Mouse (Mus musculus) limb, embryonic 12.5 days (tissue): ENCODE data around the gene Tubd1. TPM values are rescaled to one million over a fixed set of nuclear protein-coding genes. Genes with fewer than 3 reads are reported as not detected.

ENCODE experiments used
- ATAC-seq: fragments of 200-750 bp; cut with Nextera tagmentation; 2 replicates; pipeline ENCODE4 v1.8.0; 2017; ENCODE audit warnings: low read depth, moderate TSS enrichment; ENCODE audit not compliant: insufficient number of reproducible peaks, insufficient read depth, low FRiP score, low TSS enrichment
- H3K27ac ChIP-seq: fragments of 300-500 bp; sonication (generic); 2 replicates; pipeline ENCODE4 v1.5.1; 2016; ENCODE audit warnings: mild to moderate bottlenecking, moderate library complexity
- H3K27me3 ChIP-seq: fragments of 300-500 bp; sonication (generic); 2 replicates; pipeline ENCODE4 v1.6.1; 2016; ENCODE audit warnings: mild to moderate bottlenecking, moderate library complexity
- H3K36me3 ChIP-seq: fragments of 300-500 bp; sonication (generic); 2 replicates; pipeline ENCODE4 v1.6.1; 2016; ENCODE audit warnings: mild to moderate bottlenecking, moderate library complexity
- H3K4me1 ChIP-seq: fragments of 300-500 bp; sonication (generic); replicated peaks from 2 replicates; pipeline ENCODE4 v1.6.1; 2016
- H3K4me2 ChIP-seq: fragments of 300-500 bp; sonication (generic); 2 replicates; pipeline ENCODE4 v1.6.1; 2016; ENCODE audit warnings: mild to moderate bottlenecking, moderate library complexity
- H3K4me3 ChIP-seq: fragments of 300-500 bp; sonication (generic); replicated peaks from 2 replicates; pipeline ENCODE4 v1.5.1; 2016; ENCODE audit warnings: mild to moderate bottlenecking
- H3K9ac ChIP-seq: fragments of 300-500 bp; sonication (generic); replicated peaks from 2 replicates; pipeline ENCODE4 v1.6.1; 2016; ENCODE audit warnings: mild to moderate bottlenecking, moderate library complexity
- H3K9me3 ChIP-seq: fragments of 300-500 bp; sonication (generic); 2 replicates; pipeline ENCODE4 v1.6.1; 2016; ENCODE audit warnings: mild to moderate bottlenecking, moderate library complexity
- WGBS: fragments of 180-500 bp; shearing (Covaris S2); methylation state at CpG from one replicate; pipeline ENCODE4 v1.1.7; 2016; 5-methylcytosine and 5-hydroxymethylcytosine counted together
- polyA plus RNA-seq: library from polyadenylated mRNA; unstranded; fragments of >200 nt; fragmentation: Nextera tagmentation; extraction: Ambion mirVana; gene quantifications from 2 replicates; pipeline ENCODE4 v1.2.1, GENCODE M21; 2016

Gene Tubd1
- polyA plus RNA-seq, 1 experiment from 2014 or later, result 9.8 TPM

DNA sequence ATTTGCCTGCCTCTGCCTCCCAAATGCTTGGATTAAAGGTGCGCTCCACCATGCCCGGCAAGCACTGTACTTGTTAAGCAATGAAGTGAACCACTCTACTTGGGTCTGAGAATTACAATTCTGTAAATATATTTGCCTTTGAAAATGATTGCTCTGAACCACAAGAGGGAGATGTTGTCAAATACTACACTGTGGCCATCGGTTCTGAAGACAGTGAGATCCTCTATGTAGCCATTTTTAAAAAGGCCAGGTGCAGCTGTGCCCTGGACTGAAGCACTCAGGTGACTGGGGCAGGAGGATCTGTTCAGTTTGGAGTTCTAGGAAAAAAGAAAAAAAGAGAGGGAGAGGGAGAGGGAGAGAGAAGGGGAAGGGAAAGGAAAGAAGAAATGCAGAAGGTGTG lies 23.6 kb downstream of the Tubd1 start:
- Histone ChIP-seq H3K27ac (no peak overlapping the region), H3K9me3 (no peaks in the 10 kb centered on the region), H3K27me3 (no peaks in the 10 kb centered on the region), H3K36me3 (peaks cover 5% of the 10 kb centered on the region; the same call in 1 of the 2 replicates), H3K4me2 (no peak overlapping the region), H3K9ac (no peak overlapping the region), H3K4me1 (peaks cover 25% of the 10 kb centered on the region), H3K4me3 (no peak overlapping the region)
- WGBS, result 69% methylated on average over 3 of the region's 3 CpGs
- ATAC-seq, result no peak

DNA sequence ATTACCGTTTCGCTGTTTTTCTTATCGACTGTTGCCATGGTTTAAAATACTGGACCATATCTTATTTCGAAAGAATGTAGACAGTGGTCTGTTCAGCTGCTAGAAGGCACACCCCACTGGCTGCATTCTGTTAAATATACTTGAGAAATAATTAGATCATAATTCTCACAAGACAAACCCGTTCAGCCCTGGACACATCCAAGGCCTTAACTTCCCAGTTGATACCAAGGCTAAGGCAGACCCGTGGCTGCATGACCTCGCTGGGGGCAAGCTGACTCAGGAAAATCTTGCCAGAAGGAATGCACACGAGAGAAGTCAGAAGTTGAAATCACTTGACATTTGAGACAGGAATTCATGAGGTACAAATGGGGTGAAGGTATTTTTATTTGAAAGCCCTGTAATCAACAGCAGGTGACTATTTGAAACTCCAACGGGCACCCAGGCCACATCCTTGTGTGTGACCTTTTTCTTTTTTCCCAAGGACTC lies 25.5 kb downstream of the Tubd1 start:
- Histone ChIP-seq H3K36me3 (peaks cover 5% of the 10 kb centered on the region; the same call in 1 of the 2 replicates), H3K4me2 (peak overlapping the region; percentile 29), H3K27ac (peak overlapping the region; percentile 82), H3K4me1 (peaks cover 25% of the 10 kb centered on the region), H3K9ac (no peak overlapping the region), H3K9me3 (no peaks in the 10 kb centered on the region), H3K27me3 (no peaks in the 10 kb centered on the region), H3K4me3 (no peak overlapping the region)
- ATAC-seq, result peak; percentile 69
- WGBS, result 7% methylated on average over 9 of the region's 9 CpGs

DNA sequence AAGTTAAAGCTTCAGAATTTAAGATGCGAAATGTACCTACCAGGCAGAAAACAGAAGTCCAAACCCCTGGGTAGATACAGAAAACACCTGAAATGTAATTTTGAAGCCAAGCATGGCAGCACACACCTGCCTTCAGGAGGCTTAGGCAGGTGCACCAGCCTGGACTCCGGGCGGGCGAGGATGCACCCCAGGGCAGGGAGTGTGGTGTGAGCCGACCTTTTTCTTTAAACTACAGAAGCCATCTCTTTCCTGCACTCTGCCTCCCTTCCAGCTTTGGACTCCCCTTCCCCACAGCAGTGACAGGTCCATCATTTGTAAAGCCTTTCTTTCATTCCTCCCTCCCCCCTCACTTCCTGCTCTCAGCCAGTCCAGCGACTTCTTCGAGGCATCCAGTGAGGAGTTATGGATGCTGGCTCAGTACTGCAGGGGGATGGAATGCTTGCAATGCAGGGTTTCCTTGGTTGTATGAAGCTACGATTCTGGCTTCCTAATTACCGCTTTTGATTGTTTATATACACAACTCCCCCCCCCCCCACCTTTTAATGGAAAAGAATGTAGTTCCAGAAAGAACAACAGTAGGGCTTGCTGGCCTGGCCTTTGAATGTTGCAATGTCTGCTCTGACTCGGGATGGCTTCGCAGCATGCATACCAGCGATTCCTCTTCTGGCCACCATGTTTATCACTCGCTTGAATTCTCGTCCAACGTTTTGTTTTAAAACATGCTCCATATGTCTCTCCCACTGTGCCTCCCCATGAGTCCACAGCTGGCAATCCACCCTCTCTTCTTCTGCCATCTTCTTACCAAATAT lies 26.5 kb downstream of the Tubd1 start:
- no peak overlapping the region for H3K4me3 ChIP-seq
- no peak for ATAC-seq

DNA sequence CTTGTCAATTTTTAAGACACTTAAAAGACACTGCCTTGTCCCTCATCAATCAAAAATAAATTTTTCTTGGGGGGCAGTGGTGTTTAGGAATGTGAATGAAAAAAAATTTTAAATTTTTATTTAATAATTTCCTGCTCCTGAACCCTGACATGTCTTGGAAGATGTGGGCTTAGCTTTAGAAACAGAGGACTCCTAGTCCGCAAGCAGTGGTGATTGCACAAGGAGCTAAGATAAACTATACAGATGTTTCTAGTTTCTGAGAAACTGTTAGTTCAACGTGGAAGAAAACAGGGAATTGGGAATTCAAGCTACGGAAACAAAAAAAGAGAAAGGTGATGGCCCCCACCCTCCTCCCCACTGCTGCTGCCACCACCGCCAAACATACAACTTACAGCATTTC lies 27.1 kb downstream of the Tubd1 start:
- ATAC-seq, result no peak
- Histone ChIP-seq H3K4me2 (peak overlapping the region; percentile 29; the same call in 1 of the 2 replicates), H3K9ac (no peak overlapping the region), H3K4me3 (no peak overlapping the region), H3K4me1 (peaks cover 33% of the 10 kb centered on the region), H3K36me3 (no peaks in the 10 kb centered on the region), H3K27ac (peak overlapping the region; percentile 82), H3K27me3 (no peaks in the 10 kb centered on the region), H3K9me3 (no peaks in the 10 kb centered on the region)
- WGBS, result 45% methylated on average over 4 of the region's 4 CpGs

More for the DNA sequence above, 26.5 kb downstream of the Tubd1 start:
- WGBS, result 38% methylated on average over 15 of the region's 15 CpGs
- Histone ChIP-seq H3K4me2 (peak overlapping the region; percentile 29), H3K9me3 (no peaks in the 10 kb centered on the region), H3K36me3 (no peaks in the 10 kb centered on the region), H3K4me1 (peaks cover 31% of the 10 kb centered on the region), H3K27me3 (no peaks in the 10 kb centered on the region), H3K27ac (peak overlapping the region; percentile 82), H3K9ac (no peak overlapping the region)

DNA sequence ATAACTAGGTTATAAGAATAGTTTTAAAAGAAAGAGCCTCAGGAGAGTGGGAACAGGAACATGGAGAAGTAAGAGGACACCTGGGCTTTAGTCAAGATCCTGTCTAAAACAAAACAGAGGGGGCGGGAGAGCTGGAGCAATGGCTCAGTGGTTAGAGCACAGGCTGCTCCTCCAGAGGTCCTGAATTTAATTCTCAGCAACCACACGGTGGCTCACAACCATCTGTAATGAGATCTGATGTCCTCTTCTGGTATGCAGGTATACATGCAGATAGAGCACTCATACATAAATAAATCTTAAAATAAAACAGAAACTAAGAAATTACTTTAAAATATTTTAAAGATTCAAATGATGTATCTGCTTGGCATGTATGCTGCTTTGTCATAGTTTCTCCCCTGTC lies 27.8 kb downstream of the Tubd1 start:
- Histone ChIP-seq H3K36me3 (no peaks in the 10 kb centered on the region), H3K4me1 (peaks cover 40% of the 10 kb centered on the region), H3K27ac (no peak overlapping the region), H3K27me3 (no peaks in the 10 kb centered on the region), H3K9me3 (no peaks in the 10 kb centered on the region), H3K4me3 (no peak overlapping the region), H3K4me2 (no peak overlapping the region), H3K9ac (no peak overlapping the region)
- ATAC-seq, result no peak
- 75% methylated on average over 2 of the region's 2 CpGs for WGBS

DNA sequence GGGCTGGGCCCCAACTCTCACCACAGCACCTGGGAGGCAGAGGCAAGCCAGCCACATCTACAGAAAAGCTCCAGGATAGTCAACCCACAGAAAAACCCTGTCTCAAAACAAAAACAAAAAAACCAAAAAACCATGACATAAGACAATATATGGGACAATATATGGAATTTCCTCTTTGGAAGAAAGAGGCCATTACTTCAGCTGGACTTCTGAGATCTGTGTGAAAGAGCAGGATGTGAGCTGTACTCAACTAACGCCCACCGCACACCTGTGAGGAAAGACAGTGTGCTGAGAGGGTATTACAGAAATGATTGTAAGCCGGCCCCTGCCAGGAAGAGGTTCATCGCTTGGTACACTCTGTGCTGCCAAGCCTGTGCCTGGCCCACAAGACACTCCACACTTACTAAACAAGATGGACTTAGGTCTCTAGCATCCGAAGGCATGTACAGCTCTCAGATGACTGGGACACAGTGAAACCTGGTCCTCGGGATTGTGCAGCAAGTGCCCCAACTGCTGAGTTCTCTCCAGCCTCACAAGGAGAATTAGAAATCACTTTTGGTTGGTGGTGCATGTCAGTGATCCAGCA lies 28.9 kb downstream of the Tubd1 start:
- WGBS, result 85% methylated on average over 6 of the region's 6 CpGs
- Histone ChIP-seq H3K4me2 (no peak overlapping the region), H3K4me3 (no peak overlapping the region), H3K9ac (no peak overlapping the region), H3K9me3 (no peaks in the 10 kb centered on the region), H3K36me3 (no peaks in the 10 kb centered on the region), H3K27me3 (no peaks in the 10 kb centered on the region), H3K27ac (no peak overlapping the region), H3K4me1 (peaks cover 43% of the 10 kb centered on the region)
- ATAC-seq, result no peak

DNA sequence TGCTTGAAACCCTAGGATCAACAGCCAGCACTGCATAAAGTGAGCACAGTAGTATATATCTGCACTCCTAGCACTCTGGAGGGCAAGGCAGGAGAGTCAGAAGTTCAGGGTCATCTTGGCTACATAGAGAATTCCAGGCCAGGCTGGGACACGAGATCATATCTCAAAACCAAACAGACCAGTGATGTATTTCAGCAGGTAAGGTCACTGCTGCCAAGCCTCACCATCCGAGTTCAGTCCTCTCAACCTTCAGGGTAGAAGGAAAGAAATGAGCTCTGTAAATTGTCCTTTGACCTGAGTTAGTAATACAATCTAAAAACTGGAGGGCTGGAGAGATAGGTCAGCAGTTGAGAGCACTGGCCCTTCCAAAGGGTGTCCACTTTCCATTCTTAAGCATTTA lies 29.6 kb downstream of the Tubd1 start:
- H3K27ac ChIP-seq, result no peak overlapping the region
- no peak overlapping the region for H3K9ac ChIP-seq
- H3K4me1 ChIP-seq, result peaks cover 43% of the 10 kb centered on the region
- no peak overlapping the region for H3K4me3 ChIP-seq
- no peaks in the 10 kb centered on the region for H3K27me3 ChIP-seq
- WGBS, result 66% methylated on average over 2 of the region's 2 CpGs
- ATAC-seq, result no peak
- no peaks in the 10 kb centered on the region for H3K36me3 ChIP-seq
- no peak overlapping the region for H3K4me2 ChIP-seq
- H3K9me3 ChIP-seq, result no peaks in the 10 kb centered on the region

DNA sequence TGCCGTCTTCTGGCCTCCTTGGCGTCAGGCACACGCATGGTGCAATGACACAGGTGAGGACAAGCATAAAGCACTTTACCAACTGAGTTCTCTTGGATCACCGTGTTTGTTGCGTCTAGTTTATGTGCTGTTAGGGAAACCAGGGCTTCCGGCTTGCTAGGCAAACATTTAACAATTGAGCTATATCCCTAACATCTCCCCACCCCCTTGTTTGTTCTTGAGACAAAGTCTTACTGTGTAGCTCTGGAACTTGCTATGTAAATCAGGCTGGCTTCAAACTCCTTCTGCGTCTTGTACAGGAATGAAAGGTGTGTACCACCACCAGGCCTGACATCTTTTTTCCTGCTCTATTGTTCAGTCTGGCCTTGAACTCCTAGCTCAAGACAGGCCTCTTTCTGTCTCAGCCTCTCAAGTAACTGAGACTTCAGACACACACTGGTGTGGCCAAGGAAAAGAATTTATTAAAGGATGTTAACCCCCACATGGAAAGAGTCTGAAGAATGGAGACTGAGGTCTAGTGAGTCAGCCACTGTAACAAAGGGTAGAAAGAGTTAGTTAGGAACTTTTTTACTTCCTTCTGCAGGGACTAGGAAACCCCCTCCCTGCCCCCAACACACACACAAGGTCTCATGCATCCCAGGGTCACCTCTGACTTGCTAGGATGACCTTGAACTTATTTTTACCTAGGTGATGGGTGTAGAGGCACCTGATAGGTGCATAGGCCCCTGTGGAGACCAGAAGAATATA lies 31.0 kb downstream of the Tubd1 start:
- Histone ChIP-seq H3K27ac (no peak overlapping the region), H3K27me3 (no peaks in the 10 kb centered on the region), H3K4me2 (no peak overlapping the region), H3K4me3 (no peak overlapping the region), H3K9ac (no peak overlapping the region), H3K36me3 (no peaks in the 10 kb centered on the region), H3K4me1 (peaks cover 31% of the 10 kb centered on the region), H3K9me3 (no peaks in the 10 kb centered on the region)
- WGBS, result 86% methylated on average over 7 of the region's 7 CpGs
- no peak for ATAC-seq

DNA sequence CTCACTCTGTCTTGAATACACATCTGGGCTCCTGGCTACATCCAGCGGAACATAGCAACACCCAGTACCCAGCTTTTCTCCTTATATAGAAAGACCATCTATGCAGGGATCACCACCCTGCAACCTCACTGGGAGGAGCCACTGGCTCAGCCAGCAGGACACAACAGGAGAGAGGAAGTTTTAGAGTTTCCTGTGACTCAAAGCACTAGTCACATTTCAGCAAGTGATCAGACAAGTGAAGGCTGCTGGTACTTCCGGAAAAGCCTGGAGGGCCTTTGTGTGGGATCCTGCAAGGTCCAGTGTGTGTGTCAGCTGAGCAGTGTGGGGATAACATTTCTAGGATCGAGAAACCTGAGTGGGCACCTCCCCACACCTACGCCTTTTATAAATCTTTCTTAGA lies 32.4 kb downstream of the Tubd1 start:
- Histone ChIP-seq H3K9me3 (no peaks in the 10 kb centered on the region), H3K4me1 (peaks cover 17% of the 10 kb centered on the region), H3K36me3 (no peaks in the 10 kb centered on the region), H3K4me3 (no peak overlapping the region), H3K4me2 (no peak overlapping the region), H3K27ac (no peak overlapping the region), H3K27me3 (no peaks in the 10 kb centered on the region), H3K9ac (no peak overlapping the region)
- no peak for ATAC-seq
- 76% methylated on average over 4 of the region's 4 CpGs for WGBS

DNA sequence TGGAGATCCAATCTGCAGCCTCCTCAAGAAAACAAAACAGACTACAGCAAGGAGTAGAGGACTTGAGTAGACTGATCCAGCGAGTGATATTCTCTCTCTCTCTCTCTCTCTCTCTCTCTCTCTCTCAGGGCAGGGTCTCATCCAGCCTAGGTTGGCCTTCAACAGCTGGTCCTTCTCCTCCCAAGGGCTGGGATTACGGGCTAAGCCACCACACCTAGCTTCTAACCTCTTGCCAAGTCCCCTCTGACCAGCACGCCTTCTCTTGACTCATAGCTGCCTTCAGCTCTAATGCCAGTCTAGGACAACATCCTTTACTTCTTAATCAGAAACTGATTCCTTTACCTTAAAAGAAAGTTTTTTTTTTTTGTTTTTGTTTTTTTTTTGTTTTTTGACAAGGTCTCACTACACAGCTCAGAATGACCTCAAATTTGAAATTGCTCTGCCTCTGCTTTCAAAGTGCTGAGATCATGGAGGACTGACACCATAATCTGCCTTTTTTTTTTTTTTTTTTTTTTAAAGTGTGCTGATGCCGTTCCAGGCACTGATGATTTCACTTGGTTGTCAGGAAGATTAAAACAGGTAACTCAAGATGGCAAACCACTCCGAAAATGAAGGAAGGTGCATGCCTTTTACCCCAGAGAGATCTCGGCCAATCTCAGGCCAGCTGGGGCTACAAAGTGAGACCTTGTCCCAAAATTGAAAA lies 33.5 kb downstream of the Tubd1 start:
- Histone ChIP-seq H3K9me3 (no peaks in the 10 kb centered on the region), H3K27ac (0 out of 2 replicates have a peak overlapping the region, but pooled peaks have one; percentile 50), H3K27me3 (no peaks in the 10 kb centered on the region), H3K4me3 (no peak overlapping the region), H3K4me2 (no peak overlapping the region), H3K36me3 (no peaks in the 10 kb centered on the region), H3K4me1 (peaks cover 17% of the 10 kb centered on the region), H3K9ac (no peak overlapping the region)
- ATAC-seq, result no peak
- 84% methylated on average over 6 of the region's 6 CpGs for WGBS
